Mouse (Mus musculus) embryo, embryonic 11.5 days (tissue): ENCODE results near the gene Slc19a1.

Experiments used
- DNase-seq: peaks from one replicate; pipeline ENCODE4 v3.0.0-alpha.2; 2012; ENCODE audit warnings: low read depth, low spot score

Slc19a1 gene

DNA sequence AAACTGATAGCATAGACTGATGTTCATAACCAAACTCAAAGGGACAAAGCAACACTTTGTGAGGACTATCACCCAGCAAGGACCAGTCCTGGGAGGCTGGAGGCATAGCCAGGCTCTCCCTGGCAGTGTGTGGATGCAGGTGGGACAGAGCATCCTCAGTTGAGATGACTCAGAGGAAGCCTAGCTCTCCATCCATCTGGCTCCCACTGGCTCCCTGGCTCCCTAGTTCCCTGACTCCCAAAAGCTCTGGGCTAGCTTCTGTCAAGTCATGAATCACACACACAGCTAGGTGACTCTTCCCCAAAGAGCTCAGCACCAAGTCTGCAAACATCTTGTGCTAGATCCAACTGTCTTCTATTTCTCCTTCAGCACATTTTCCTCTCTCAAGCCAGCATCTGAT, 61.8 kb downstream of the Slc19a1 start:
- no peak for DNase-seq

DNA sequence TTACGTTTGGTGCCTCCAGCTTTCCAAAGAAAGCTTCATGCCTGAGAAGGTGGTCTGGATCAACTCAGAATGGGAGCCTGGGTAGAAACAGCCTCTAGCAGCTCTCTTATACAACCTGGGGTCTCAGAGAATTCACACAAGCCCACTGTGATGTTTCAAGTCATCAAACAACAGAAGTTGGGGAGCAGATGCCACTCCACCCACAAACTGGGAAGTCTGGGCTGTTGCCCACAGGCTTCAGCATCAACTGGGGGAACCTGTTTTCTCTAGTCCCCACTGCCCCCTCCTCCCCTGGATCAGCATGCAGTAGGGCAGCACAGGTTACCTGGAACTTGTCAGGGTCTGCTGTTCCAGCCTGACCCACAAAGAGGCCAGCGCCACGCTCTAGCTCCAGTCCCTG, 63.6 kb downstream of the Slc19a1 start:
- DNase-seq = no peak

DNA sequence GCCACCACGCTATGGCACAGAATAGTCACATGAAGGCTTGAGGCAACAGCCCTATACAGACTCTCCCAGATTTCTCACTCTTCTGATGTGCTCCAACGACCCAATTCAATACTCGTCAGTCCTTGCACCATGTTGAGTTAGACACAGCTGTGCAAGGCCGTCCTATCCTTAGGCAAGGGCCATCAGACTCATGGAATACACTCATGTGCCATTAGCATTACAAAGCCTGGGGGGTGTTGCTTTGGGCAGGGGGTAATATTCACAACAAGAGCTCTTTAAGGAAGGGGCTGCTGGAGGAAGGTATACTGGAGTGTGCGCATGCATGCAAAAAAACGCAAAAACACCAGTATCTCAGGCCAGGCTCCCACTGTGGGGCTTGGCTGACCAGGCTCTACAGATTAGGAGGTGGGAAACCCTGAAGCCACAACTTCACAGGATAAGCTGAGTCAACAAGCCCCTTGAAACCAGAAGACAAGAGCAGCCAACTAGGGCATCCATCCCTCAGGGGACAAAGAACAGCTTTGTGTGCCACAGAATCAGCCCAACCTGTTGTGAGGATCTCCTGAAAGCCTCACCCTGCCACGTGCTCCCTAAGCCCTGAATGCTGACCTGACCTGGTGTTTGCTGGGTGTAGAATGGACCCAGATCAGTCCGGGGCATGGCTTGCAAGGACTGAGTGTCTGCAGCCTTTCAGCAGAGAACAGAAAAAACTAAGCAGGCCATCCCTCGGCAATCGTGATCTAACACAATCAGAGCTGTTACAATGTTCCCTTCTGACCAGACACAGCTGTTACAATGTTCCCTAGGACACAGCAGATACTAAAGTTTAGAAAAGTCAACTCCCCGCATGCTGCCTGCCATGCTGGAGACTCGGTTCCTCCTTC, 65.2 kb downstream of the Slc19a1 start:
- no peak for DNase-seq

DNA sequence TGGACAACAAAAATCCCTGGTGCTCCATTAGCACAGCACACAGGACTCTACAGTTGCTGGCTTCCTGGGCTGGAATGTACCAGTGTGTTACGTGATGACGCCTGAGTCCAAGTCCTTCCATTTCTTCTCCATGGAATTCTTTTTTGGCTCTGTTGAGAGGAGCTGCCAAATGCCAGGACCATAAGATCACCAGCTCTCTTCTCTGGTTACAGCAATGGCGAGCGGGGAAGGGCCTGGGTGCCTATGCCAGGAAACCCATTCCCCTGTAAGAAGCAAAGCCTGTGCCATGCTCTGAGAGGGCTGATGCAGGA, 65.8 kb downstream of the Slc19a1 start:
- DNase-seq = no peak

DNA sequence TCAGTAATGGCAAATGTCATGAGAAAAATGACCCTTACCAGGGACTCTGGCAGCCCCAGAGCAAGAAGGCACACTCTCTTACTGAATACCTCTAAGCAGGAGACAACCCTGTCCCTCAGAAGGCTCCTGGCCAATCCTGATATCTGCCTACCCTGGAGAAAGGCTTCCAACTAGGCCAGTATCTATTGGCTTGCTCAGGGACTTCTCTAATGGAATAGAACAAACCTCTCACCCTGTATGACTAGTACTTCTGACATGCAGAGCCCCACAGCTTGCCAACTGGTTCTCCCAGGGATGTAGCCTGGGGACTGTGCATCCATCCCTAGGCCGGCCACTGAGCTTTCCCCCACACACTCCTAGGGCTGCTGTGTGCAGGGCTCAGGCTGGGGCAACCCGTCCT, 66.6 kb downstream of the Slc19a1 start:
- DNase-seq = no peak

DNA sequence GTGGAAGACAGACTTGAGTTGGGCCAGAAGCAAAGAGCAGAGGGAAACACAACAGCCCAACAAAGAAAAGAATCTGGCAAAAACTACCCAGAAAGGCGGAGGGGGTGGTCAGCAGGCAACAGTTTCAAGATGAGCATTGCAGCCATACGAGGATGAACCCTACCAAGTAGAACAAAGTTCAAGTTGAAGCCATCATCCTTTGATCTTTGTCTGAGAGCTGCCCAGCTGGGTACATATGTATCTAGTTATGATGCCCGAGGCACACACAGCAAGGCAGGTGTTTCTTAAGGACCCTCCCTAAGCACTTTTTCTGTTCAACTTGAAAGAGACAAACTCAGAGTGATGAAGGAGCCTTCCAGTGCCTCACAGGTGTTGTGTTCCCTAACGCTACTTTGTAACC, 67.7 kb downstream of the Slc19a1 start:
- no peak for DNase-seq

DNA sequence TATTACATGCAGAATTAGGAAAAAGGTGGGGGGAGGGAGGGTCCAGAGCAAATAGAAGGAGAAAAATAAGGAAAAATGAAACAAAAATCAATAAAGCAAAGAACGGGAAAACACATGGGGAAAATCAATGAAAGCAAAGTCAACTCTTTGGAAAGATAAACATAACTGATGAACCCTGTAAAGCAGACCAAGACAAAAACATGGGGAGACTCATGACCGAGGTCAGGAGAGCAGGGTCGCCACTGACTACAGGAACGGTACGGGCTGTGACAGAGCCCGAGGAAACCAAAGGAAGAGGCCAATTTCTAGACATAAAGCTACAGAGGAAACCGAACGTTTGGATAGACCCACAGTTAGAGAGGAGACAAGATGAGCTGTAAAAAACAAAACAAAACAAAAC, 71.6 kb downstream of the Slc19a1 start:
- no peak for DNase-seq

DNA sequence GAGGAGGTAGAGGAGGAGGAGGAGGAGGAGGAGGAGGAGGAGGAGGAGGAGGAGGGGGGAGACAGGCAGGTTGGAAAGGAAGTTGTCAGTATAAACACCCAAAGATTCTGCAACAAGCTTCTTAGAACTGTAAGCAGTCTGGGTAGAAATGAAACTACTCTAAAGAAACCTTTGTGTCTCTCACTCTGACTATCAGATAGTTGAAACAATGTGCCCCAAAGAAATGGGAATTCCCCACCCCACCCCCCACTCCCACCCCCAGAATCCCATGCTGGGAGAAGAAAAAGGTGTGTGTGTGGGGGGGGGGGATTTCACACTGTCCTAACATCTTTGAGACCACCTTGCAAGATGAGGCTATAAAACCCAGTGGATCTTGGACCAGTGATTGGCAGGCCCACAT, 72.3 kb downstream of the Slc19a1 start:
- DNase-seq = no peak

DNA sequence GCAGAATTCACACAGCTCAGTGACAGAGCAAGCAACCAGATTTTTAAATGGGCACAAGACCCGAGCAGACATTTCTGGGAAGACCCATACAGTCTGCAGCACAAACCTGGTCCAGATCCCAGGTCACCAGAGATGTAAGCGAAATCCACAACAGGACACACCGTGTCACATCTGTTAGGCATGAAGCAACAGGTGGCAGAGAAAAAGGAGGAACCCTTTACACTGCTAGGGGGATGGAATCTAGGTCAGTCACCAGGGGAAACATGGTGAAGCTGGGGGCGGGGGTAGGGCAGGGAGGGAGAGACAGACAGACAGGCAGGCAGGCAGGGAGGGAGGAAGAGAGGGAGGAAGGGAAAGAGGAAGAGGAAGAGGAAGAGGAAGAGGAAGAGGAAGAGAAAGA, 76.1 kb downstream of the Slc19a1 start:
- DNase-seq = no peak

DNA sequence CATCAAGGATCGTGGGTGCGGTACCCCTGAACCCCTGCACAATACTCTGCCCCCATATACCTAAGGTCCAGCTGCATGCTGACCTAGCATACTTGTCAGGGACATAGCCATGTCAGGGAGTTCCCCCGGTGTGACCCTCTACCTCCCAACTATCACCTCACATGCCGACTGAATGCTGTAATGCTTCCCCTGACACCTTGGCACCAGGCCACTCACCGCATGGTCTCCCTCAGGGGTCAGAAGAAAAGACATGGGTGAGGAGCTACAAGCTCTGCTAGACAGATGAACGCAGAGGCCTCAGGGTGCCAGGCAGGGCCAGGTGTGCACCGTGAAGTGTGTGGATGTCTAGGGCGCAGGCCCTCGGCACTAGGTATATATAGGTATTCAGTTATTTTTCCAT, 78.0 kb downstream of the Slc19a1 start:
- DNase-seq = no peak
